Mouse (Mus musculus) neural tube, embryonic 10.5 days (tissue): ENCODE measurements around the gene Tprkb.
"Not testable (repeated sequence)": the region's sequence is repeated elsewhere in the genome, so short reads cannot be mapped to it uniquely, and the experiment has no call there.

ENCODE experiments used
- DNase-seq: peaks from one replicate; pipeline ENCODE4 v3.0.0-alpha.2; 2017; ENCODE audit warnings: low spot score; ENCODE audit errors: extremely low spot score

Gene Tprkb

DNA sequence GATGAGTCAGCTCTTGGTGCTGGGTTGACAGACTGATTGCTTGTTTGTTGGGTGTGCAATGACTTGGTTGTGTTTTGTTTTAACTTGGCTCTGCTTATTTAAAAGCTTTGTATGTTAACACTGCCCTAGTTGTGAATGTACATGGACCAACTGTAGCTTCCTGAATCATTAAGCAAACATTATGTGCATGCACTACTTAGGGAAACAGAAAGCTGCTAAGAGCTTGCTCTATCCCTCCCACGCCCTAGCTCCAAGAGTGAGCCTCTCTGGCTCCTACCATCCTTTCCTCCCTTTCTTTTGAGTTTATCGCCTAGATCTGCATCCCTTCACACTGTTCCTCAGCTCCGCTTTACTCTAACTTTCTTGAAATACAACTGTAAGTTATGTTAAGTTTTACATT is 61.7 kb downstream of the Tprkb start:
- no peak for DNase-seq

DNA sequence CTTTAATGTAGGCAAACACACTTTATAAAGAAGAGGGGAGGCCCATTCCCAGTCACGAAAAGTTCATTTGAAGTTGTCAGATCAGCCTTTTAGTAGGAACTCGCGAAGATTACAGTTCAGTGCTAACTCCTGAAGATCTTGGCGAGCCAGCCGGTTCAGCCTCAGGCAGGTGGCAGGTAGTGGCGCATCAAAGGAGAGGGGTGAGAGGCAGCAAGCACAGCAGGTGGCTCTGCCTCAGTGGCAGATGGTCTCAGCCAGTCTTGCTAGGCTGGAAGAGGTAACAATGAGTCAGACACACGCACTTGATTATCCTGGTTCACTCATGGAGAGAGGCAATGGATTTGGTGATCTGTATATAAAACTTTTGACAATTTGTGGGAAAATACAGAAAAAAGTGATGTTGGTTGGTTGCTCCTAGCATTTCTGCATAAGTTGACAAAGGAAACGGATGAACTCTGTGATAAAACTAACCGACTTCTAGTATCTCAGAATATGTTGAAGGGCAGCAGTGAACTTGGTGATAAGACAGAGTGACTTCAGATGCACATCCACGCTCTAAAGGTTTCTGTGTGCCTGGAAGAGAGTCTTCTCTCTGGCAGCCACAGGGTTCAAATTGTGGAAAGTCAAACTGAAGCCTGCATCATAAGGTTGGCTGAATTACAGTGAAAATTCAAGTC is 63.4 kb downstream of the Tprkb start:
- no peak for DNase-seq

DNA sequence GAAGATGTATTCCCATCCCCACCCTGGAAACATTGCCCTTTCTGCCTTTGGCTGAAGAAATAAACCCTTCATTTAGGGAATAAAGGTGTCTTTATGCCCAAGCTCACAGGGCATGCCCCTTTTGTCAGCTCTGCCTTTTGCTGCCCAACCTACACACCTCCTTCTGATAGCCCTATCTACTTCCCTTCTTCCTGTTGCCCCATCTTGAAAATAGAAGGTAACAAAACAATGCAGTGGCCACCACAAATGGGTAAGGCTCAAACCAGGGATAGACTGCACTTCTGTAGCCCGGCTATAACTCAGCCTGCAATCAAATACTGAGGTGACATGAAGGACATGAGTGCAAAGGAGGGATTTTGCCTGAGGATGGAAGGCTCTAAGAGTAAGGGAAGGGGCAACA is 64.1 kb downstream of the Tprkb start:
- no peak for DNase-seq

DNA sequence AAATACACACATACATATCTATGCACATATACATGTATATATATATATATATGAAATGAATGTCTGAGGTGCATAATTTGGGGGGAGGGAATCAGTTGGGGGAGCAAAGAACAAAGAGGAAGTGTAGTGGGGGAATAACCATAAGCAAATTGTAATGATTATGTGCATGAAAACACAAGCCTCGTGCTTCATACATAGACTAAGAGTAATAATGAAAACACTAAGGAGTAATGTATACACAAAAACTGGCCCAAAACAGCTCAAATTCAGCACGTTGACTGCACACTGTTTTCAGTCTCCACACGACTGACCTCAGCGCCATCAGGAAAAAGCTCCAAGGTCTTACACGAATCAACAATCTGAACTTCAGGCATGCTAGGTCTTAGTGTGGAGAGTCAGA is 64.6 kb downstream of the Tprkb start:
- DNase-seq, result no peak

DNA sequence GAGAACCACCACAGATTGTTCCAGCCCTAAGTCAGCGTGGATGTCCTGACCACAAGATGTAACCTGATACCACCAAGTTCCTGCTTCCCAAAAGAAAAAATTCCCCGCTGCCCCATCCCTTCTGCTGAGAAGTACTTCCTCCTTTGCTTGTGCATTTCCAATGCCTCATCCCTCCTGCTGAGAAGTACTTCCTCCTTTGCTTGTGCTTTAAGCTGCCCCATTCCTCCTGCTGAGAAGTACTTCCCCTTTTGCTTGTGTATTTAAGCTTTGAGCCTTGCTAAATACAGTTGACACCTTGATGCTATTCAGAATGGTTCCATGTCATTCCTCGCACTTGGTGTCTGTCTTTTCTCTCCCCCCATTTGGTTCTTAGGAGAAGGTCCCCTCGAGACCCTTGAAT is 67.1 kb downstream of the Tprkb start:
- not testable (repeated sequence) for DNase-seq
